Mouse (Mus musculus): Measurements from ENCODE around the gene Map2k7. TPM values are rescaled to one million over a fixed set of nuclear protein-coding genes. Genes with fewer than 3 reads are reported as not detected.

Gene Map2k7
- polyA plus RNA-seq, 1 experiment from 2014 or later = 23.4 TPM

GRCm38 (mm10) chr8:4292738-4293137, 54.2 kb downstream of the Map2k7 start:
- no peak overlapping the region for H3K9ac ChIP-seq (ENCODE audit: low read length)
- no peaks in the 10 kb centered on the region for H3K4me1 ChIP-seq (ENCODE audit: control insufficient read depth, insufficient read depth, low read length)
- DNase-seq (ENCODE audit: low spot score) (no peak), ATAC-seq (ENCODE audit: insufficient read depth, low FRiP score, low TSS enrichment) (no peak)
- H3K4me2 ChIP-seq (ENCODE audit: low read depth) = no peak overlapping the region
- peaks cover 15% of the 10 kb centered on the region for H3K36me3 ChIP-seq (ENCODE audit: control insufficient read depth, insufficient read depth, low read length)
- H3K27ac ChIP-seq (ENCODE audit: low read depth, low read length) = no peak overlapping the region
- H3K9me3 ChIP-seq (ENCODE audit: control insufficient read depth, low read length) = no peaks in the 10 kb centered on the region
- H3K4me3 ChIP-seq (ENCODE audit: low read depth, low read length) = no peak overlapping the region
- 91% methylated on average over 5 of the region's 5 CpGs for WGBS
- no peaks in the 10 kb centered on the region for H3K27me3 ChIP-seq (ENCODE audit: control insufficient read depth, insufficient read depth, low read length)

Other genes starting within 250 kb of the Map2k7 start
- not detected in 2 replicates for gene Cd209f, start 132.9 kb upstream of the Map2k7 start, polyA plus RNA-seq (2014; fragmentation: Nextera tagmentation; extraction: Ambion mirVana)
- gene Cd209g, start 104.6 kb upstream of the Map2k7 start, polyA plus RNA-seq (2014; fragmentation: Nextera tagmentation; extraction: Ambion mirVana) = not detected in 2 replicates
- gene Evi5l, start 72.2 kb upstream of the Map2k7 start, polyA plus RNA-seq (2014; fragmentation: Nextera tagmentation; extraction: Ambion mirVana) = 36.1 and 39.0 TPM in 2 replicates
- gene Prr36, start 21.3 kb upstream of the Map2k7 start, polyA plus RNA-seq (2014; fragmentation: Nextera tagmentation; extraction: Ambion mirVana) = 30.6 and 34.6 TPM in 2 replicates
- 0.05 TPM in 1 of 2 replicates, not detected in the other for gene Lrrc8e, start 11.9 kb upstream of the Map2k7 start, polyA plus RNA-seq (2014; fragmentation: Nextera tagmentation; extraction: Ambion mirVana)
- 0.43 and 0.70 TPM in 2 replicates for gene Gm49320, start 125 bp downstream of the Map2k7 start, polyA plus RNA-seq (2014; fragmentation: Nextera tagmentation; extraction: Ambion mirVana)
- gene Tgfbr3l, start 9.5 kb downstream of the Map2k7 start, polyA plus RNA-seq (2014; fragmentation: Nextera tagmentation; extraction: Ambion mirVana) = 2.1 and 2.3 TPM in 2 replicates
- gene Snapc2, start 14.3 kb downstream of the Map2k7 start, polyA plus RNA-seq (2014; fragmentation: Nextera tagmentation; extraction: Ambion mirVana) = 61.4 and 68.6 TPM in 2 replicates
- gene Ctxn1, start 20.5 kb downstream of the Map2k7 start, polyA plus RNA-seq (2014; fragmentation: Nextera tagmentation; extraction: Ambion mirVana) = 140 TPM in 2 replicates
- 63.2 and 75.2 TPM in 2 replicates for gene Timm44, start 37.2 kb downstream of the Map2k7 start, polyA plus RNA-seq (2014; fragmentation: Nextera tagmentation; extraction: Ambion mirVana)
- 15.8 and 17.9 TPM in 2 replicates for gene Ccl25, start 86.5 kb downstream of the Map2k7 start, polyA plus RNA-seq (2014; fragmentation: Nextera tagmentation; extraction: Ambion mirVana)
- 310 and 311 TPM in 2 replicates for gene Elavl1, start 86.7 kb downstream of the Map2k7 start, polyA plus RNA-seq (2014; fragmentation: Nextera tagmentation; extraction: Ambion mirVana)

Measured in neural tube, embryonic 11.5 days (tissue).